8 mouse cellular contexts compared by ENCODE assay signal in genomic region chr15:102103371-102103946, GRCm38 (mm10). TPM values are rescaled to one million over a fixed set of nuclear protein-coding genes. Genes with fewer than 3 reads are reported as not detected.
DNase-seq lines count a peak whose midpoint lies in the region; ATAC-seq and TF ChIP-seq lines count a peak whose summit lies in the region.

No protein-coding gene starts in this region.

- ATAC-seq in megakaryocyte-erythroid progenitor cell, adult 5-6 weeks (replicated peaks; ENCODE audit: low FRiP score, low TSS enrichment, poor library complexity, severe bottlenecking): no peak
- no peak for ATAC-seq in cerebellum, adult (ENCODE audit: insufficient number of reproducible peaks, low FRiP score, low TSS enrichment)

- peak overlapping the region; percentile 63 for H3K4me3 ChIP-seq in C2C12 (ENCODE audit: insufficient read depth, poor library complexity, severe bottlenecking)
- peak overlapping the region; percentile 78 for H3K4me3 ChIP-seq in brown adipose tissue, adult 24 weeks (ENCODE audit: insufficient read depth, low read depth, low read length)
- peak overlapping the region; percentile 72 for H3K4me3 ChIP-seq in heart, embryonic 10.5 days
- H3K4me3 ChIP-seq in midbrain, embryonic 10.5 days: peak overlapping the region; percentile 39

- H3K27ac ChIP-seq in brown adipose tissue, adult 24 weeks (replicated peaks; ENCODE audit: low read depth, low read length): peak overlapping the region; percentile 99
- peak overlapping the region; percentile 93 for H3K27ac ChIP-seq in heart, embryonic 10.5 days
- H3K27ac ChIP-seq in midbrain, embryonic 10.5 days (replicated peaks): peak overlapping the region; percentile 79

- TF ChIP-seq CTCF in C2C12 (IDR thresholded peaks at IDR 0.05; ENCODE audit: control insufficient read depth, insufficient read depth, insufficient read length): no peak

- H3K36me3 ChIP-seq in C2C12 (ENCODE audit: control insufficient read depth, insufficient read depth): peaks cover 44% of the 10 kb centered on the region
- H3K36me3 ChIP-seq in heart, embryonic 10.5 days: peaks cover 12% of the 10 kb centered on the region; the same call in 1 of the 2 replicates
- peaks cover 1% of the 10 kb centered on the region for H3K36me3 ChIP-seq in midbrain, embryonic 10.5 days

- WGBS in heart, embryonic 10.5 days: 7% methylated on average over 14 of the region's 14 CpGs
- WGBS in midbrain, embryonic 10.5 days: 6% methylated on average over 14 of the region's 14 CpGs

- H3K27me3 ChIP-seq in C2C12 (ENCODE audit: control insufficient read depth, insufficient read depth, insufficient read length): no peaks in the 10 kb centered on the region
- peaks cover 25% of the 10 kb centered on the region for H3K27me3 ChIP-seq in heart, embryonic 10.5 days (ENCODE audit: insufficient read depth, poor library complexity, severe bottlenecking)
- peaks cover 94% of the 10 kb centered on the region for H3K27me3 ChIP-seq in midbrain, embryonic 10.5 days (ENCODE audit: low read depth, poor library complexity, severe bottlenecking)

- peaks cover 45% of the 10 kb centered on the region for H3K79me2 ChIP-seq in C2C12 (ENCODE audit: control insufficient read depth, insufficient read depth)

- no peak for DNase-seq in heart, embryonic 10.5 days (ENCODE audit: low spot score)
- peak; percentile 75 for DNase-seq in kidney, postnatal 14 days
- peak; percentile 26 for DNase-seq in midbrain, embryonic 10.5 days (ENCODE audit: low spot score)
- DNase-seq in layer of hippocampus, postnatal 25 days (ENCODE audit: extremely low spot score in 1 of 2, low spot score in 1 of 2): no peak

- H3K9me3 ChIP-seq in heart, embryonic 10.5 days: no peaks in the 10 kb centered on the region
- H3K9me3 ChIP-seq in midbrain, embryonic 10.5 days (replicated peaks): no peaks in the 10 kb centered on the region

- peaks cover 18% of the 10 kb centered on the region for H3K4me1 ChIP-seq in brown adipose tissue, adult 24 weeks (ENCODE audit: control insufficient read depth, insufficient read depth, insufficient read length, low read length)
- peaks cover 100% of the 10 kb centered on the region for H3K4me1 ChIP-seq in heart, embryonic 10.5 days
- H3K4me1 ChIP-seq in midbrain, embryonic 10.5 days: peaks cover 85% of the 10 kb centered on the region

- H3ac ChIP-seq in C2C12 (ENCODE audit: control insufficient read depth, insufficient read length, low read depth): peak overlapping the region; percentile 72

- peaks cover 6% of the 10 kb centered on the region for H3K79me3 ChIP-seq in C2C12 (ENCODE audit: low read depth)

TF ChIP-seq in C2C12, 6 proteins besides CTCF, POLR2A, EP300 and RAD21:
- TF ChIP-seq CEBPB (IDR thresholded peaks at IDR 0.05; ENCODE audit: low read depth) (no peak), MYOD1 (IDR thresholded peaks at IDR 0.05; ENCODE audit: control insufficient read depth, insufficient read length, low read depth) (no peak), MAX (IDR thresholded peaks at IDR 0.05) (peak; percentile 16), FOSL1 (IDR thresholded peaks at IDR 0.05; ENCODE audit: insufficient read depth, low read length, poor library complexity, severe bottlenecking) (no peak)

RNA-seq across cellular contexts. Expression of gene Tns2, which starts 3.2 kb away (rescaled TPM):
- polyA plus RNA-seq in C2C12 (2012; fragmentation: generic; extraction: Trizol): 67.8 TPM
- 49.0 and 90.1 TPM in 2 replicates for polyA plus RNA-seq in brown adipose tissue, adult 24 weeks (2012; ENCODE audit: insufficient read depth, insufficient read length, missing spikeins)
- 19.8 and 19.9 TPM in 2 replicates for polyA plus RNA-seq in heart, embryonic 10.5 days (2016; fragmentation: Nextera tagmentation; extraction: Ambion mirVana)
- 8.9 and 9.4 TPM in 2 replicates for polyA plus RNA-seq in midbrain, embryonic 10.5 days (2016; fragmentation: Nextera tagmentation; extraction: Ambion mirVana)
- total RNA-seq in megakaryocyte-erythroid progenitor cell, adult 5-6 weeks (2014; fragmentation: Nextera tagmentation): not detected in 2 replicates
- total RNA-seq in megakaryocyte-erythroid progenitor cell, adult 5-6 weeks (2017): not detected in 2 replicates
- total RNA-seq in layer of hippocampus, postnatal 25 days (2021): 10 to 100 TPM; 13.3 to 15.0 TPM

RNA-seq across cellular contexts. Expression of gene Eif4b, which starts 29.9 kb away (rescaled TPM):
- 268 TPM for polyA plus RNA-seq in C2C12 (2012; fragmentation: generic; extraction: Trizol)
- 47.9 and 93.9 TPM in 2 replicates for polyA plus RNA-seq in brown adipose tissue, adult 24 weeks (2012; ENCODE audit: insufficient read depth, insufficient read length, missing spikeins)
- 85.5 and 99.6 TPM in 2 replicates for polyA plus RNA-seq in heart, embryonic 10.5 days (2016; fragmentation: Nextera tagmentation; extraction: Ambion mirVana)
- 113 and 125 TPM in 2 replicates for polyA plus RNA-seq in midbrain, embryonic 10.5 days (2016; fragmentation: Nextera tagmentation; extraction: Ambion mirVana)
- 328 and 355 TPM in 2 replicates for total RNA-seq in megakaryocyte-erythroid progenitor cell, adult 5-6 weeks (2014; fragmentation: Nextera tagmentation)
- total RNA-seq in megakaryocyte-erythroid progenitor cell, adult 5-6 weeks (2017): 527 and 549 TPM in 2 replicates
- 100 to 1,000 TPM; 182 to 188 TPM for total RNA-seq in layer of hippocampus, postnatal 25 days (2021)

RNA-seq across cellular contexts. Expression of gene Spryd3, which starts 32.6 kb away (rescaled TPM):
- 47.1 TPM for polyA plus RNA-seq in C2C12 (2012; fragmentation: generic; extraction: Trizol)
- polyA plus RNA-seq in brown adipose tissue, adult 24 weeks (2012; ENCODE audit: insufficient read depth, insufficient read length, missing spikeins): 8.6 and 12.8 TPM in 2 replicates
- 19.0 and 19.4 TPM in 2 replicates for polyA plus RNA-seq in heart, embryonic 10.5 days (2016; fragmentation: Nextera tagmentation; extraction: Ambion mirVana)
- polyA plus RNA-seq in midbrain, embryonic 10.5 days (2016; fragmentation: Nextera tagmentation; extraction: Ambion mirVana): 13.7 and 15.5 TPM in 2 replicates
- 19.6 and 21.5 TPM in 2 replicates for total RNA-seq in megakaryocyte-erythroid progenitor cell, adult 5-6 weeks (2014; fragmentation: Nextera tagmentation)
- total RNA-seq in megakaryocyte-erythroid progenitor cell, adult 5-6 weeks (2017): 14.4 and 18.7 TPM in 2 replicates
- 100 to 1,000 TPM; 149 to 154 TPM for total RNA-seq in layer of hippocampus, postnatal 25 days (2021)

RNA-seq across cellular contexts. Expression of gene Igfbp6, which starts 40.7 kb away (rescaled TPM):
- 297 TPM for polyA plus RNA-seq in C2C12 (2012; fragmentation: generic; extraction: Trizol)
- polyA plus RNA-seq in brown adipose tissue, adult 24 weeks (2012; ENCODE audit: insufficient read depth, insufficient read length, missing spikeins): 30.2 and 52.1 TPM in 2 replicates
- 0.64 and 0.67 TPM in 2 replicates for polyA plus RNA-seq in heart, embryonic 10.5 days (2016; fragmentation: Nextera tagmentation; extraction: Ambion mirVana)
- polyA plus RNA-seq in midbrain, embryonic 10.5 days (2016; fragmentation: Nextera tagmentation; extraction: Ambion mirVana): 0.32 and 0.38 TPM in 2 replicates
- total RNA-seq in megakaryocyte-erythroid progenitor cell, adult 5-6 weeks (2014; fragmentation: Nextera tagmentation): not detected in 2 replicates
- not detected in 2 replicates for total RNA-seq in megakaryocyte-erythroid progenitor cell, adult 5-6 weeks (2017)
- 10 to 100 TPM in 1 of 2 experiments, 1 to 10 TPM in 1; 8.0 to 11.1 TPM for total RNA-seq in layer of hippocampus, postnatal 25 days (2021)

RNA-seq across cellular contexts. Expression of gene Soat2, which starts 46.9 kb away (rescaled TPM):
- 0.06 TPM for polyA plus RNA-seq in C2C12 (2012; fragmentation: generic; extraction: Trizol)
- polyA plus RNA-seq in brown adipose tissue, adult 24 weeks (2012; ENCODE audit: insufficient read depth, insufficient read length, missing spikeins): not detected in 2 replicates
- 2.0 and 7.9 TPM in 2 replicates for polyA plus RNA-seq in heart, embryonic 10.5 days (2016; fragmentation: Nextera tagmentation; extraction: Ambion mirVana)
- 0.14 and 0.20 TPM in 2 replicates for polyA plus RNA-seq in midbrain, embryonic 10.5 days (2016; fragmentation: Nextera tagmentation; extraction: Ambion mirVana)
- total RNA-seq in megakaryocyte-erythroid progenitor cell, adult 5-6 weeks (2014; fragmentation: Nextera tagmentation): 12.8 and 15.4 TPM in 2 replicates
- 8.9 and 11.2 TPM in 2 replicates for total RNA-seq in megakaryocyte-erythroid progenitor cell, adult 5-6 weeks (2017)
- not detected for total RNA-seq in layer of hippocampus, postnatal 25 days (2021)

Comparison
In these comparisons a context has a peak if more than half of its experiments do, and no peak if none do; other contexts are left out.
1. DNase-seq: peak in kidney, postnatal 14 days (single experiment) and midbrain, embryonic 10.5 days (single experiment); none in heart, embryonic 10.5 days (single experiment) and layer of hippocampus, postnatal 25 days (0 of 2).
2. Peak in every context shown above with its lines, with median percentiles within 50 percentile points of each other: H3K4me3 ChIP-seq and H3K27ac ChIP-seq.